In genomic region chr3:83709531-83709930, GRCm38 (mm10) we compare ENCODE assay signal across 11 mouse cellular contexts. TPM values are rescaled to one million over a fixed set of nuclear protein-coding genes. Genes with fewer than 3 reads are reported as not detected.
"Had no signal": no experiment of that assay in that cellular context is flagged by ENCODE, and none has a peak within 500 bp of the region (broad histone marks: within the 10 kb centered on the region; RNA-seq: fewer than 3 reads in every experiment).

No protein-coding gene starts in this region.

- H3K4me1 ChIP-seq: midbrain, embryonic 12.5 days had no signal

- H3K36me3 ChIP-seq: limb, embryonic 15.5 days; midbrain, embryonic 12.5 days; stomach, embryonic 15.5 days had no signal

- H3K9ac ChIP-seq: limb, embryonic 15.5 days; midbrain, embryonic 12.5 days; stomach, embryonic 15.5 days had no signal

- H3K9me3 ChIP-seq: limb, embryonic 15.5 days; megakaryocyte, embryonic 14.5 days; midbrain, embryonic 12.5 days; stomach, embryonic 15.5 days had no signal

- DNase-seq: kidney, adult 18-20 months; right cerebral cortex, postnatal 14 days; thymus, adult 2 months; thymus, postnatal 25 days had no signal

- H3K27ac ChIP-seq: hindbrain, postnatal 0 days; left cerebral cortex, adult 2 months; limb, embryonic 15.5 days; macrophage; midbrain, embryonic 12.5 days; stomach, embryonic 15.5 days had no signal

- H3K27me3 ChIP-seq: limb, embryonic 15.5 days; megakaryocyte, embryonic 14.5 days; midbrain, embryonic 12.5 days; stomach, embryonic 15.5 days had no signal

- H3K4me3 ChIP-seq: left cerebral cortex, adult 2 months; limb, embryonic 15.5 days; midbrain, embryonic 12.5 days; stomach, embryonic 15.5 days had no signal

- H3K4me2 ChIP-seq: limb, embryonic 15.5 days; midbrain, embryonic 12.5 days; stomach, embryonic 15.5 days had no signal

RNA-seq across cellular contexts. Expression of gene Sfrp2, which starts 56.6 kb away (rescaled TPM):
- polyA plus RNA-seq: macrophage had no signal
